Mouse (Mus musculus): ENCODE measurements around the gene Plcb3. TPM values are rescaled to one million over a fixed set of nuclear protein-coding genes. Genes with fewer than 3 reads are reported as not detected.

Plcb3 gene
- polyA plus RNA-seq, 1 experiment = 66.6 TPM

Other genes starting within 250 kb of the Plcb3 start
- gene Rps6ka4, start 135.8 kb downstream of the Plcb3 start, polyA plus RNA-seq (2012; rRNA removed) = 27.6 and 35.1 TPM in 2 replicates
- gene Ccdc88b, start 118.3 kb downstream of the Plcb3 start, polyA plus RNA-seq (2012; rRNA removed) = 1.9 and 5.4 TPM in 2 replicates
- gene Trmt112, start 66.8 kb downstream of the Plcb3 start, polyA plus RNA-seq (2012; rRNA removed) = 48.8 and 58.9 TPM in 2 replicates
- 75.1 and 83.7 TPM in 2 replicates for gene Prdx5, start 66.4 kb downstream of the Plcb3 start, polyA plus RNA-seq (2012; rRNA removed)
- gene Esrra, start 54.7 kb downstream of the Plcb3 start, polyA plus RNA-seq (2012; rRNA removed) = 80.2 and 108 TPM in 2 replicates
- gene Catsperz, start 51.1 kb downstream of the Plcb3 start, polyA plus RNA-seq (2012; rRNA removed) = 1.0 and 2.0 TPM in 2 replicates
- 0.16 and 0.26 TPM in 2 replicates for gene Kcnk4, start 42.0 kb downstream of the Plcb3 start, polyA plus RNA-seq (2012; rRNA removed)
- gene Bad, start 34.6 kb downstream of the Plcb3 start, polyA plus RNA-seq (2012; rRNA removed) = 35.8 and 50.6 TPM in 2 replicates
- gene Gpr137, start 34.0 kb downstream of the Plcb3 start, polyA plus RNA-seq (2012; rRNA removed) = 80.5 and 90.5 TPM in 2 replicates
- gene Ppp1r14b, start 1.5 kb downstream of the Plcb3 start, polyA plus RNA-seq (2012; rRNA removed) = 89.2 and 116 TPM in 2 replicates
- 13.1 and 16.3 TPM in 2 replicates for gene Fkbp2, start 4.0 kb upstream of the Plcb3 start, polyA plus RNA-seq (2012; rRNA removed)
- gene Vegfb, start 11.2 kb upstream of the Plcb3 start, polyA plus RNA-seq (2012; rRNA removed) = 62.1 and 102 TPM in 2 replicates
- gene Dnajc4, start 16.1 kb upstream of the Plcb3 start, polyA plus RNA-seq (2012; rRNA removed) = 24.5 and 30.1 TPM in 2 replicates
- 48.4 and 63.7 TPM in 2 replicates for gene Nudt22, start 19.6 kb upstream of the Plcb3 start, polyA plus RNA-seq (2012; rRNA removed)
- 8.2 and 10.0 TPM in 2 replicates for gene Trpt1, start 19.7 kb upstream of the Plcb3 start, polyA plus RNA-seq (2012; rRNA removed)
- 16.6 and 20.2 TPM in 2 replicates for gene Fermt3, start 43.0 kb upstream of the Plcb3 start, polyA plus RNA-seq (2012; rRNA removed)
- gene Stip1, start 63.5 kb upstream of the Plcb3 start, polyA plus RNA-seq (2012; rRNA removed) = 11.6 and 11.9 TPM in 2 replicates
- 41.9 and 71.8 TPM in 2 replicates for gene Macrod1, start 80.3 kb upstream of the Plcb3 start, polyA plus RNA-seq (2012; rRNA removed)
- 0.12 and 0.35 TPM in 2 replicates for gene Flrt1, start 129.3 kb upstream of the Plcb3 start, polyA plus RNA-seq (2012; rRNA removed)
- 62.1 and 76.4 TPM in 2 replicates for gene Otub1, start 229.8 kb upstream of the Plcb3 start, polyA plus RNA-seq (2012; rRNA removed)
- 2,106 and 3,736 TPM in 2 replicates for gene Cox8a, start 241.1 kb upstream of the Plcb3 start, polyA plus RNA-seq (2012; rRNA removed)